Mouse (Mus musculus): ENCODE results near the gene Chfr. TPM values are rescaled to one million over a fixed set of nuclear protein-coding genes. Genes with fewer than 3 reads are reported as not detected.

Chfr gene
- polyA plus RNA-seq, 1 experiment from 2014 or later = 39.7 TPM

DNA sequence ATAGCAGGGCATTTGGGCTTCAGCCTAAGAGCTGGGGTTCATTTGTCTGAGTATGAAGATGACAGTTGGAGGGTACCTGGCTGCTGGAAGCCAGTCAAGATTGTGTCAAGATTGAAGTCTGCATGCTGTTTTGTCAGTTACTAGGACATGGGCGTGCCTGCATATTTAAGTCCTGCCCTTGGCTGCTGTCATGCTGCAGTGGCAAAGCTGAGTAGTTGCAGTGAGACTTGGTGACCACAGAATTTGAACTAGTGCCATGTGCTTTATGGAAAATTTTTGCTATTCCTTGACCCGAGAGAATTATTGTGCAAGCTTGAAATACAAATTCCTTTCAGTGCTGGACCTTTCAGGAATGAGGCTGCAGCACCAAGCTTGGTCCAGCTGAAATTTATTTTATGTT, 6.7 kb downstream of the Chfr start:
- WGBS = 85% methylated on average over 2 of the region's 2 CpGs
- Histone ChIP-seq H3K4me1 (ENCODE audit: control insufficient read depth, insufficient read depth, low read length) (no peaks in the 10 kb centered on the region), H3K4me3 (replicated peaks; ENCODE audit: low read length) (no peak overlapping the region), H3K27ac (ENCODE audit: low read length) (no peak overlapping the region), H3K36me3 (ENCODE audit: control insufficient read depth, insufficient read depth, low read length) (peaks cover 24% of the 10 kb centered on the region; the same call in 1 of the 2 replicates), H3K4me2 (ENCODE audit: low read depth, low read length) (no peak overlapping the region), H3K9me3 (replicated peaks; ENCODE audit: control insufficient read depth, low read length) (no peaks in the 10 kb centered on the region), H3K27me3 (ENCODE audit: control insufficient read depth, insufficient read depth, low read length) (no peaks in the 10 kb centered on the region), H3K9ac (ENCODE audit: low read length) (no peak overlapping the region)
- no peak for ATAC-seq (ENCODE audit: insufficient read depth, low FRiP score)

DNA sequence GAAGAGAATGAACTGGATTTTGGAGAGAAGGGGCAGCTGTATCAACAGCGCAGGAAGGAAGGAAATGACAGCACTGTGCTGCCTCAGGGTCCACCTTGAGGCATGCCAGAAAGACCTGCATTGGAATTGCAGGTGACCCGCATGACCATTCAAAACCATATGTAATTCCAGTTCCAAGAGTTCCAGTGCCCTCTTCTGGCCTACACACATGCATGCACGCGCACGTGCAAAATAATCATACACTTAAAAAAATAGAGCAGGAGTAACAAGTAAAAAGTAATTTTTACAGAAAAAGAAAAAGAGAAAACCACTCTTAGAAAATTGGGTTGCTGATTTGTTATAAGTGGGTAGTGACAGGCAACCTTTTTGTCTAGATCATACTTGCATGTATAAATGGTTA, 7.4 kb downstream of the Chfr start:
- H3K36me3 ChIP-seq (ENCODE audit: control insufficient read depth, insufficient read depth, low read length) = peaks cover 27% of the 10 kb centered on the region; the same call in 1 of the 2 replicates
- 88% methylated on average over 5 of the region's 5 CpGs for whole genome bisulfite sequencing

DNA sequence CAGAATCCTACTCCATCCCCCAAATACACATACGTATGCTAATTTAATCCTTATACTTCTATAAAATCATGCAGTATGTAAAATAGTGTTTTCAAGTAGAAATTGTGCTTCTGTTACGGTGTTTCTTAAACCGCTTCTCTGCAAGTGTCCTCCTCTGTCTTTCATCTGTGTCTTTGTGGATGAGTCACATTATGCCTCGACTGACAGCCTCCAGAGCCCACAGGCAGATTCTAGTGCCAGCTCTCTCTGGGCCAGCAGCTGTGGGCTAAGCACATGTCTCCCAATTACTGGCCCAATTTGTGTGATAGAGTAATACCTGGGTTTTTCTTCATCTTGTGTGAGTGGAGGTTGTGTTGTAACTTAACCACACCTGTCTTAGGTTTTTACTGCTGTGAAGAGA, 33.7 kb downstream of the Chfr start:
- Histone ChIP-seq H3K9me3 (replicated peaks; ENCODE audit: control insufficient read depth, low read length) (no peaks in the 10 kb centered on the region), H3K36me3 (ENCODE audit: control insufficient read depth, insufficient read depth, low read length) (peaks cover 16% of the 10 kb centered on the region; the same call in 1 of the 2 replicates), H3K27me3 (ENCODE audit: control insufficient read depth, insufficient read depth, low read length) (no peaks in the 10 kb centered on the region), H3K27ac (ENCODE audit: low read length) (no peak overlapping the region), H3K4me3 (replicated peaks; ENCODE audit: low read length) (no peak overlapping the region), H3K9ac (ENCODE audit: low read length) (no peak overlapping the region), H3K4me1 (ENCODE audit: control insufficient read depth, insufficient read depth, low read length) (no peaks in the 10 kb centered on the region), H3K4me2 (ENCODE audit: low read depth, low read length) (no peak overlapping the region)
- 94% methylated on average over 4 of the region's 4 CpGs for WGBS
- ATAC-seq (ENCODE audit: insufficient read depth, low FRiP score) = no peak

More for the DNA sequence above, 7.4 kb downstream of the Chfr start:
- H3K9me3 ChIP-seq (replicated peaks; ENCODE audit: control insufficient read depth, low read length) = no peaks in the 10 kb centered on the region
- H3K4me3 ChIP-seq (replicated peaks; ENCODE audit: low read length) = no peak overlapping the region
- no peak for ATAC-seq (ENCODE audit: insufficient read depth, low FRiP score)
- no peak overlapping the region for H3K27ac ChIP-seq (ENCODE audit: low read length)
- no peaks in the 10 kb centered on the region for H3K27me3 ChIP-seq (ENCODE audit: control insufficient read depth, insufficient read depth, low read length)
- H3K9ac ChIP-seq (ENCODE audit: low read length) = no peak overlapping the region
- no peak overlapping the region for H3K4me2 ChIP-seq (ENCODE audit: low read depth, low read length)
- no peaks in the 10 kb centered on the region for H3K4me1 ChIP-seq (ENCODE audit: control insufficient read depth, insufficient read depth, low read length)

DNA sequence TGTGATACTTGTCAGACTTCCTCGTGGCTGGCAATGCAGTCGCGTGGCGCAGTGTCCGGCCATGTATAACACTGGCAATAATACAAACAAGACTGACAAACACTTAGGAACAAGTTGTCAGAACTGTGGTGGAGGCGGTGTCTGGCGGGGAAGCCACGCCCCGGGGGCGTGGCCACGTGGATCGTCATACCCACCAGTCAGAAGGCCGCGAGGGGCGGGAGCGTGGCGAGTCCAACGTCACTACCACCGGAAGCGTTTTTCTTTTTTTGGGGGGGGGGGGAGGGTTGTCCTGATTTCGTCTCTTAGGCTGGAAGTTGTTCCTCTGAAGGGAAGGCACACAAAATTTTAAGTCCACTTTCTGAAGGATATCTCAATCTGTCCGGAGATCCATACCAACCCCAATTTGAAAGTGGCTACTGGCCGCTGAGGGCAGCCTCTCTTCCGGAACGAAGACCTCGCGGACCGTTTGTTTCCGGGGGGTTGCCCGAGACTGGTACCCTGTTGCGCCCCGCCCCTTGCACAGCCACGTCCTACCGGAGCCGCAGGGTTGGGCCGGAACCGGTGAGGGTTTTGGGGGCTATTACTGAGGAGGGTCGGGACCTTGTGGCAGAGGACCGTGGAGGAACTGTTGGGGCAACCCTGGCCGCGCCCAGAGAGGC, 40.8 kb downstream of the Chfr start, which contains the start of gene Golga3:
Gene Golga3, plus strand, starts transcription at position 340 of the 659 bp plus-strand sequence.
- no peaks in the 10 kb centered on the region for H3K27me3 ChIP-seq (ENCODE audit: control insufficient read depth, insufficient read depth, low read length)
- no peaks in the 10 kb centered on the region for H3K9me3 ChIP-seq (replicated peaks; ENCODE audit: control insufficient read depth, low read length)
- peak; percentile 97 for ATAC-seq (ENCODE audit: insufficient read depth, low FRiP score)
- peak within 1 kb of the TSS; percentile 25 for H3K27ac ChIP-seq (ENCODE audit: low read length)
- H3K4me2 ChIP-seq (ENCODE audit: low read depth, low read length) = peak within 1 kb of the TSS; percentile 90
- H3K9ac ChIP-seq (ENCODE audit: low read length) = peak within 1 kb of the TSS; percentile 76
- peaks cover 20% of the 10 kb centered on the region for H3K4me1 ChIP-seq (ENCODE audit: control insufficient read depth, insufficient read depth, low read length)
- whole genome bisulfite sequencing = under 1% methylated on average over 41 of the region's 41 CpGs
- H3K36me3 ChIP-seq (ENCODE audit: control insufficient read depth, insufficient read depth, low read length) = no peaks in the 10 kb centered on the region
- H3K4me3 ChIP-seq (replicated peaks; ENCODE audit: low read length) = peak within 1 kb of the TSS; percentile 76

DNA sequence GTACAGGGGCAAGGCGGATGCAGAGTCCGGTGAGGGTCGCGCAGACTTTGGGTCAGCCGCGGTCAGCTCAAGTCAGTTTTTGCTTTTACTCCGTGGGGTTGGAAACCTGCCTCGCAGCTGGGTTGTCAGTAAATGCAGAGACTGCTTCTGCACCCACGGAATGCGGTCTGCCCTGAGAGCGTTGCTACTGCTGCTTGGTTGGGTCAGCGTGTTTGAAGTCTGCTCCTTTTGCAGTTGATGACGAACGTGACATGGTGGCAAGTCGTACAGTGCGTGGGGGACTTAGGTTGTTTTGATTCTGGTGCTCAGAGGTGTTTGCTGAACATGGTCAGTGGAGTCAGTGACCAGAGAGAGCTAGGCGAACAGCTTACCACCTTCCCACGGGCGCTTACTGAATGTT, 41.4 kb downstream of the Chfr start:
- ATAC-seq (ENCODE audit: insufficient read depth, low FRiP score) = peak; percentile 7; the same call in 1 of the 2 replicates
- H3K27ac ChIP-seq (ENCODE audit: low read length) = peak overlapping the region; percentile 25
- H3K4me2 ChIP-seq (ENCODE audit: low read depth, low read length) = peak overlapping the region; percentile 90
- peak overlapping the region; percentile 76 for H3K9ac ChIP-seq (ENCODE audit: low read length)
- H3K4me3 ChIP-seq (replicated peaks; ENCODE audit: low read length) = peak overlapping the region; percentile 76
- H3K4me1 ChIP-seq (ENCODE audit: control insufficient read depth, insufficient read depth, low read length) = peaks cover 20% of the 10 kb centered on the region
- H3K36me3 ChIP-seq (ENCODE audit: control insufficient read depth, insufficient read depth, low read length) = no peaks in the 10 kb centered on the region
- WGBS = under 1% methylated on average over 19 of the region's 19 CpGs
- no peaks in the 10 kb centered on the region for H3K27me3 ChIP-seq (ENCODE audit: control insufficient read depth, insufficient read depth, low read length)
- no peaks in the 10 kb centered on the region for H3K9me3 ChIP-seq (replicated peaks; ENCODE audit: control insufficient read depth, low read length)

DNA sequence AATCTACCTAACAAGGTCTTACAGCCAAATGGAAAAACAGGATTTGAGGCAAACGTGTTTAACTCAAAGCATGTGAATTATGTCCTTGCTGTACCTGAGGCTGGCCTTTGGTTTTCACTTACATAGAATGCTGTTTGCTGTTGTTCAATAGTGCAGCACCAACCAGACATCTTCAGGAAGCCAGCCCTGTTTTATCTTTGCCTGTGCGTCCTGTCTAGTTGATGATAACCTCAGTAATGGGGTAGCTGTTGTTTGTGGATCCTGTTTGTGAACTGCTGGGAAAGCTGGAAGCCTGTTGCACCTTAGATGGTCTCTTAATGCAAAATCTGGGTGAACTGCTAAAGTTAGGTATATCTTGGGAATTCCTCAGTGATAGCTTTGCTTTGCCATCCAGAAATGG, 43.0 kb downstream of the Chfr start:
- Histone ChIP-seq H3K4me2 (ENCODE audit: low read depth, low read length) (no peak overlapping the region), H3K9me3 (replicated peaks; ENCODE audit: control insufficient read depth, low read length) (no peaks in the 10 kb centered on the region), H3K27me3 (ENCODE audit: control insufficient read depth, insufficient read depth, low read length) (no peaks in the 10 kb centered on the region), H3K27ac (ENCODE audit: low read length) (no peak overlapping the region), H3K4me3 (replicated peaks; ENCODE audit: low read length) (no peak overlapping the region), H3K9ac (ENCODE audit: low read length) (no peak overlapping the region), H3K36me3 (ENCODE audit: control insufficient read depth, insufficient read depth, low read length) (no peaks in the 10 kb centered on the region), H3K4me1 (ENCODE audit: control insufficient read depth, insufficient read depth, low read length) (peaks cover 20% of the 10 kb centered on the region)
- no peak for ATAC-seq (ENCODE audit: insufficient read depth, low FRiP score)
- WGBS = 80% methylated on average over 2 of the region's 2 CpGs

DNA sequence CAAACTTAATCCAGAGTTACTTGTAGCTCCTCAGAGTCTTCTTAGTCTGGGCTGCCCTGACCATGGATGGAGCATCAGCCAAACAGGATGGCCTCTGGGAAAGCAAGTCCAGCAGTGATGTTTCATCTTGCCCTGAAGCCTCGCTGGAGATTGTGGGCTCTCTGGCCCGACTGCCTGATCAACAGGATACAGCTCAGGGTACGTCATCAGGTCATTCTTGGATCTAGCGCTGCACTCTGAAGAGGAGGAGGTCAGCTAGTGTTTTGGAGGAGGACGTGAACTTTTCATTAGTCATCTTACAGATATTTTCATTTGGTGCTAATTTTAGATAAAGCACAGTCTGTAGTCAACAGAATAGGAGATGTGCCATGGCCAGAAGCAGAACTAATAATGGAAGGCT, 46.1 kb downstream of the Chfr start:
- no peak overlapping the region for H3K4me3 ChIP-seq (replicated peaks; ENCODE audit: low read length)
- no peak overlapping the region for H3K27ac ChIP-seq (ENCODE audit: low read length)
- H3K27me3 ChIP-seq (ENCODE audit: control insufficient read depth, insufficient read depth, low read length) = no peaks in the 10 kb centered on the region
- WGBS = 87% methylated on average over 5 of the region's 5 CpGs
- peaks cover 9% of the 10 kb centered on the region for H3K36me3 ChIP-seq (ENCODE audit: control insufficient read depth, insufficient read depth, low read length)
- no peaks in the 10 kb centered on the region for H3K9me3 ChIP-seq (replicated peaks; ENCODE audit: control insufficient read depth, low read length)
- no peak overlapping the region for H3K9ac ChIP-seq (ENCODE audit: low read length)
- no peak for ATAC-seq (ENCODE audit: insufficient read depth, low FRiP score)
- no peak overlapping the region for H3K4me2 ChIP-seq (ENCODE audit: low read depth, low read length)
- peaks cover 16% of the 10 kb centered on the region for H3K4me1 ChIP-seq (ENCODE audit: control insufficient read depth, insufficient read depth, low read length)

DNA sequence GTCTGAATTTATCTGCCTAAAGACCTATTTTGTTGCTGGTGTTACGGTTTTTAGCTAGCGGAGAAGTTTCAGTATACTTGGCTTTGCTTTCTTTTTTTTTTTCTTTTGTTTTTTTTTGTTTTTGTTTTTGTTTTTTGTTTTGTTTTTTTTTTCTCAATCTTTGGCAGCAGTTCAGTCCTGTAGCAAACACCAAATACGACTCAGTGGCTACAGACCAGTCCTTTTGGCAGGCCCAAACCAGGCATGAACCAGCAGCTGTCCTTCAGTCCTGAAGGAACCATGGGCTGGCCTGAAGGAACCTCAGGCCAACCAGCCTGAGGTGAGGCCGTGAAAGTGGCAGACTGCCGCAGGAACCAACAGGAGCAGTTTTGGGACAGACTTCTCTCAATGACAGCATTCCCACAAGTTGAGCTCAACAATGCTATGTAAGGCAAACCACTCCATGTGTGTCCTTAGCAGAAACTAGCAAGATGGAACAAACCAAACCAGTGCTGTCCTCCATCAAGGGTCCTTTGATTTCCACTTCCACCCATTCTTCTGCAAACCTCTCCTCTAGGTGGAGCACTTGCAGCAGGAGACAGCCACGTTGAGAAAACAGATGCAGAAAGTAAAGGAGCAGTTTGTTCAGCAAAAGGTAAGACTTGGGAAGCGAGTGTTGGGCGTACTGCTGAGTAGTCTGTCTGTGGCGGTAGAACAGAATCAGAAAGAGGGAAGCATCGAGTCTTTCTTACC, 67.7 kb downstream of the Chfr start:
- no peaks in the 10 kb centered on the region for H3K4me1 ChIP-seq (ENCODE audit: control insufficient read depth, insufficient read depth, low read length)
- no peaks in the 10 kb centered on the region for H3K27me3 ChIP-seq (ENCODE audit: control insufficient read depth, insufficient read depth, low read length)
- ATAC-seq (ENCODE audit: insufficient read depth, low FRiP score) = no peak
- H3K4me2 ChIP-seq (ENCODE audit: low read depth, low read length) = no peak overlapping the region
- WGBS = 88% methylated on average over 10 of the region's 10 CpGs
- no peak overlapping the region for H3K4me3 ChIP-seq (replicated peaks; ENCODE audit: low read length)
- no peaks in the 10 kb centered on the region for H3K9me3 ChIP-seq (replicated peaks; ENCODE audit: control insufficient read depth, low read length)
- H3K9ac ChIP-seq (ENCODE audit: low read length) = no peak overlapping the region
- H3K27ac ChIP-seq (ENCODE audit: low read length) = no peak overlapping the region
- H3K36me3 ChIP-seq (ENCODE audit: control insufficient read depth, insufficient read depth, low read length) = peaks cover 56% of the 10 kb centered on the region

DNA sequence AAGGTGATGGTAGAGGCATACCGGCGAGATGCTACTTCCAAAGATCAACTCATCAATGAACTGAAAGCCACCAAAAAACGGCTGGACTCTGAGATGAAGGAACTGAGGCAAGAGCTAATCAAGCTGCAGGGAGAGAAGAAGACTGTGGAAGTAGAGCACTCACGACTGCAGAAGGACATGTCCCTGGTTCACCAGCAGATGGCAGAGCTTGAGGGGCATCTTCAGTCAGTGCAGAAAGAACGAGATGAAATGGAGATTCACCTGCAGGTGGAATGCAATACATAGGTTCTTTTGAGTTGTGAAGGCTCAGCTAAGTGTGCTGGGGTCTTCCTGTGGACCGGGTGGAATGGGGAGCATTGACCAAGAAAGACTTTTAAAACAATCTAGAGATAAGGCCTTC, 69.1 kb downstream of the Chfr start:
- H3K27ac ChIP-seq (ENCODE audit: low read length) = no peak overlapping the region
- H3K36me3 ChIP-seq (ENCODE audit: control insufficient read depth, insufficient read depth, low read length) = peaks cover 63% of the 10 kb centered on the region
- no peaks in the 10 kb centered on the region for H3K4me1 ChIP-seq (ENCODE audit: control insufficient read depth, insufficient read depth, low read length)
- no peak overlapping the region for H3K9ac ChIP-seq (ENCODE audit: low read length)
- WGBS = 85% methylated on average over 6 of the region's 6 CpGs
- H3K4me2 ChIP-seq (ENCODE audit: low read depth, low read length) = no peak overlapping the region
- no peak for ATAC-seq (ENCODE audit: insufficient read depth, low FRiP score)
- no peaks in the 10 kb centered on the region for H3K27me3 ChIP-seq (ENCODE audit: control insufficient read depth, insufficient read depth, low read length)
- H3K9me3 ChIP-seq (replicated peaks; ENCODE audit: control insufficient read depth, low read length) = no peaks in the 10 kb centered on the region
- no peak overlapping the region for H3K4me3 ChIP-seq (replicated peaks; ENCODE audit: low read length)

Measured in stomach, embryonic 16.5 days (tissue).